Mouse (Mus musculus) mouse trophoblast stem cell (cell line): ENCODE measurements around the gene Nlrp6.

Source experiments
- in situ Hi-C, 2 experiments: fragments of 300-500 bp; cut with MseI, MboI; formaldehyde crosslinking; loops; 2 replicates in 1 of 2; 3 replicates in 1 of 2; pipeline ENCODE4 v1.15.1; 2025

Gene Nlrp6

DNA sequence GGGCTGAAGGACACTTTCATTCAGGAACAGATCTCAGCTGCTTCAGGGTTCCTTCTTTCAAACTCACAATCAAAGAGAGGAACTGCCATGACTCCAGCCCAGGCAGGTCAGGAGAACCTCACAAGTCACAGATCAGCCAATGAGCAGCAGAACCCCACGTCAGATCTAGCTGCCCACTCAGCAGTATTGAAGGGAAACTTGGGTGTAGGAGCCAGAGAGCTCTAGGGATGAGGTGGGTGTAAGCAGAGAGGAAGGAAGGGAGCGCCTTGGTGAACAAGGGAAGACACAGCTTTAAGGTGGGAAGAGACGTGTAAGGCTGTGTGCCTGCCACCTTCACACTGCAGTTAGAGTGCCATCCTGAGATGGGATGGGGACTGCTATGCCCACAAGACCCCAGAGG, 8.4 kb upstream of the Nlrp6 start:
- in situ Hi-C loops = no loop called here

DNA sequence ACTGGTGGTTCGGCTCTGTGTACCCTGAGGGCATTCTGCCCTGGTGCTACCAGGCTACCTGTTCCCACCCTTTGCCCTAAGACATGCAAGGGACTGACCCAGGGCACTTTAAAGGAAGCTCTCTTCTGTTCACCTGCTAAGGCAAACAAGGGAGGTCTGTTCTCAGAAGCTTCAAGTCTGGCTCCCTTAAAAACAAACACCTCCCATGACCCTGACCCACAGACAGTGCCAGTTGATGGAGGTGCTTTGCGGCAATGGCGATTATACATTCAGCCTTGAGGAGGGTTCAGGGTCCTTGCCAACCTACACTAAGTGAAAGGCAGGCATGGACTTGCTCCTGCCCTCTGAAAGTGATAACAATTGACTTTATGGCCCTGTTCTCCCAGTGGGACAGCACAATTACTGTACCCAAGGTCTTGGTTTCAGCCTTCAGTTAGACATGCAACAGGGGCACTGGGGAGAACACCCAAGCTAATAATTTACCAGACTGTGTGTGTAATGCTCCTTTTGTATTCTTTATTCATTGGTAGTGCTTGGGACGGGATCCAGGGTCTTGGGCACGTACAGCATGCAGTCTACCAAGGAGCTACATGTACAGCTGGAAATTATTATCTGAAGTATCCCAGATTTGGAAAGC, 7.7 kb upstream of the Nlrp6 start:
- in situ Hi-C loops = no loop called here

DNA sequence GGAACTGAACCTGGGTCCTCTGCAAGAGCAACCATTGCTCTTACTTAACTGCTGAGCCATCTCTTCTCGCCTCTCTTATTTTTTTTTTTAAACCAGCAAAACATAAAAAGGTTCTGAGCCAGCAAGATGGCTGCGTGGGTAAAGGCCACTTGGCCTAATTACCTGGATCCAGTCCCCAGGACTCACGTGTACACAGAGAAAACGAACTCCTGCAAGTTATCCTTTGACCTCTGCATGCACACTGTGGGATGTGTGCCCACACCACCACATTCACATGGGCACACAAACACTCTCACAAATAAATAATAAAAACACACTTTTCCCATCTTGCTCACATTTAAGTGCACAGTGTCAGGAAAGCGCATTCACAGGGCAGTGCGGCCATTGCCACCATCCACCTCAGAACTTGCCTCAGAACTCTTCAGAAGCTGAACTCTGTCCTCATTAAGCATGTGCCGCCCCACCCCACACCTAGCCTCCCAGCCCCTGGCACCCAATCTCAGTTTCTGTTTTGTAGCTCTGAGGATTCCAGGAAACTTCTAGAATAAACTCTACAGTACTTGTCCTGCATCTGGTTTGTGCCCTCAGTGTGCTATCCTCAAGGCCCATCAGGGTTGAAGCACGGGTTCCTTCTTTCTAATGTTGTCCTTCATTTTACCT, 6.5 kb upstream of the Nlrp6 start:
- in situ Hi-C loops = no loop called here

DNA sequence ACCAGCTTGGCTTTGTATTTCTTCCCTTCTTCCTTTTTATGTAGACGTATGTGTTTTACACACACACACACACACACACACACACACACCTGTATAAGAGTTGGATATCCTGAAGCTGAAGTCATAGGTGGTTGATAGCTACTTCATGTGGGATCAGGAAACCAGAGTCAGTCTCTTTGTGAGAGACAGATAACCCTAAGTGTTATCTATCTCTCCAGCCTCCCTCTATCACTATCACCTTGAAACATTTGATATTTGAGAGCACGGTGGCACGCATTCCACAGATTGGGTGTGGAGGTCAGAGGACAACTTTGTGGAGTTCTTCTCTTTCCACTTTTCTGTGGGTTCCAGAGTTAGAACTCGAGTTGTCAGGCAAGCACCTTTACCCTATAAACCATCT, 791 bp upstream of the Nlrp6 start:
- in situ Hi-C loops = no loop called here

DNA sequence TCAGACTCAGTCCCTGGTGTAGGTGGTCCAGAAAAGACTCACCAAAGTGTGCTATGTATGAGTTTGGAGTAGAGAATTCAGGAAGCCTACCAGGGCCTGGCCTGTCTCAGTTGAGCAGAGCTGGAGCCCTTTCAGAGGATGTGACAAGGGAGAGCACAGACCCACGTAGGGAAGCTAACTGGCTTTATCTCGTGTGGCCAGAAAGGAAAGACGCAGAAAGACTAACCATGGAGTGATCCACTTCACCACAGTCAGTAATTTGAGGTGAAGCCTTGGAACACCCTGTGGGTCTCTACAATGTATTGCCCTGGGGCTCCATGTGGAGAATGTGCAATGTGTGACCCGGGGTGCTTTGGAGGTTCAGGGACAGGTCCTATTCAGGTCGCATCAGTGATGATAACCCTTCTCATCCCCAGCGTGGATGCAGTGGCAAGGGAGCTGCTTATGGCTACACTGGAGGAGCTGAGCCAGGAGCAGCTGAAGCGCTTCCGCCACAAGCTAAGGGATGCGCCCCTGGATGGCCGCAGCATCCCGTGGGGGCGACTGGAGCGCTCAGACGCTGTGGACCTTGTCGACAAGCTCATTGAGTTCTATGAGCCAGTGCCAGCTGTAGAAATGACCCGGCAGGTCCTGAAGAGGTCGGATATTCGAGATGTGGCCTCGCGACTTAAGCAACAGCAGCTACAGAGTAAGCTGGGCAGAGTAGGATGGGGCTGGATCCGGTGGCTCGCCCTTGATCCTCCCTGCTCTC, 698 bp downstream of the Nlrp6 start:
- in situ Hi-C loops = no loop called here

DNA sequence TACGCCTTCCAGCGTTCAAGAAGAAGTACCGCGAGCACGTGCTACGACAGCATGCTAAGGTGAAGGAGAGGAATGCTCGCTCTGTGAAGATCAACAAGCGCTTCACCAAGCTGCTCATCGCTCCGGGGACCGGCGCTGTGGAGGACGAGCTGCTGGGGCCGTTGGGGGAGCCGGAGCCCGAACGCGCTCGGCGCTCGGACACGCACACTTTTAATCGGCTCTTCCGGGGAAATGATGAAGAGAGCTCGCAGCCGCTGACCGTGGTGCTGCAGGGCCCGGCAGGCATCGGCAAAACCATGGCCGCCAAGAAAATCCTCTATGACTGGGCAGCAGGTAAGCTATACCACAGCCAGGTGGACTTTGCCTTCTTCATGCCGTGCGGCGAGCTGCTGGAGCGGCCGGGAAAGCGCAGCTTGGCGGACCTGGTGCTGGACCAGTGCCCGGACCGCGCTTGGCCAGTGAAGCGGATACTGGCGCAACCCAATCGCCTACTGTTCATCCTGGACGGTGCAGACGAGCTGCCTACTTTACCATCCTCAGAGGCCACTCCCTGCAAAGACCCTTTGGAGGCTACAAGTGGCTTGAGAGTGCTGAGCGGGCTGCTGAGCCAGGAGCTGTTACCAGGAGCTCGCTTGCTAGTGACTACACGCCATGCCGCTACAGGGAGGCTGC, 1.8 kb downstream of the Nlrp6 start:
- in situ Hi-C loops = no loop called here

DNA sequence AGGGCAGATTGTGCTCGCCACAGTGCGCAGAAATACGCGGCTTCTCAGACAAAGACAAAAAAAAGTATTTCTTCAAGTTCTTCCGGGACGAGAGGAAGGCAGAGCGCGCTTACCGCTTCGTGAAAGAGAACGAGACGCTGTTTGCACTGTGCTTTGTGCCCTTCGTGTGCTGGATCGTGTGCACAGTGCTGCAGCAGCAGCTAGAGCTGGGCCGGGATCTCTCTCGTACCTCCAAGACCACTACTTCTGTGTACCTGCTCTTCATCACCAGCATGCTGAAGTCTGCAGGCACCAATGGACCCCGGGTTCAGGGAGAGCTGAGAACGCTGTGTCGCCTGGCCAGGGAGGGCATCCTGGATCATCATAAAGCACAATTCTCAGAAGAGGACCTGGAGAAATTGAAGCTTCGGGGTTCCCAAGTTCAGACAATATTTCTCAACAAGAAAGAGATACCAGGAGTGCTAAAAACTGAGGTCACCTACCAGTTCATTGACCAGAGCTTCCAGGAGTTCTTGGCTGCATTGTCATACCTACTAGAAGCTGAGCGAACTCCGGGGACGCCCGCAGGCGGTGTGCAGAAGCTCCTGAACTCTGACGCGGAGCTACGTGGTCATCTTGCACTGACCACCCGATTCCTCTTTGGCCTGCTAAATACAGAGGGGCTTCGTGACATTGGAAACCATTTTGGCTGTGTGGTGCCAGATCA, 2.5 kb downstream of the Nlrp6 start:
- in situ Hi-C loops = no loop called here

DNA sequence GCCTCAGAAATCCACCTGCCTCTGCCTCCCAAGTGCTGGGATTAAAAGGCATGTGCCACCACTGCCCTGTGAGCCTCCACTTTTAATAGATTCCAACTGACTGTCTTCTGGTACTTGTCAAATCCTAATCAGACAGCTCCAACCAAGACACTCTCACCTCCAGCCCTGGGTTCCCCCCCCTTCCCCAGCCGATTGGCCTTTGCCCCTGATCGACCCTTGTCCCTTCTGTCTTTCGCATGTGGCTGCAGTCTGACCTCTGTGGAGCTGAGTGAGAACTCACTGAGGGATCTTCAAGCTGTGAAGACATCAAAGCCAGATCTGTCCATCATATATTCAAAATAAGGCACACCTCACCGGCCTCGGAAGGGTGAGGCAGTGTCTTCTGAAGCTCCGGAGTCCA, 6.5 kb downstream of the Nlrp6 start:
- in situ Hi-C loops = no loop called here

DNA sequence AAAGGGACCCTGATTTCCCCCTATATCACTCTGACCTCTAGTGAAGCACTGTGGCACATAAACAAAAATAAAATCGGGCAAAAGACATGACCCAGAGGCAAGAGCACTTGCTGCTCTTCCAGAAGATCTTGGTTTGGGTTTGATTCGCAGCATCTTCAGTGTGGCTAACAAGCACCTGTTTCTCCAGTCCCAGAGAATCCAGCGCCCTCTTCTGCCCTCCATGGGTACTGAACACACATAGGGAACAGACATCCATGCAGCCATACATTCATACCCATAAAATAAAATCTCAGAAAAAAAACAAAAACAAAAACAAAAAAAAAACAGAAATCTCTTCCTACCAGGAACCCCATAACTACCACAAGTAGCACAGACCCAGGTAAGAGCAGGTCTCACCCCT, 17.7 kb downstream of the Nlrp6 start:
- in situ Hi-C loops = no loop called here

DNA sequence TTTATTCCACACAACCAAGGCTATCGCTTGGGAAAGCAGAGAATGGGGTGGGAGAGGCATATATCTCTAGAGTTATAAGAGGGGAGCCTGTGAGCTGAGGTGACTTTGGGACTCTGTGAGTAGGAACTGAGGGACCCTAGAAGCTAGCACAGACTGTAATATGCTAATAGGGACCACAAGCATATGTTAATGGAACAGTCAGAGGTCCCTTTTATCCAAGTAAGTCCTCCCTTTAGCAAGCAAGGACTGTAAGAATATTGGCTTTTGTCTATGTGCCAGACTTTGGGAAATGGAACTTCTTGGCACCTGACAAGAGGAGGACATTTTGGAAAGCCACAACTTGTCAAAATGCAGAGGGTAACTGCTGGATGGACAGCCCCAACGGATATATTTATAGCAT, 18.2 kb downstream of the Nlrp6 start:
- in situ Hi-C loops = no loop called here

DNA sequence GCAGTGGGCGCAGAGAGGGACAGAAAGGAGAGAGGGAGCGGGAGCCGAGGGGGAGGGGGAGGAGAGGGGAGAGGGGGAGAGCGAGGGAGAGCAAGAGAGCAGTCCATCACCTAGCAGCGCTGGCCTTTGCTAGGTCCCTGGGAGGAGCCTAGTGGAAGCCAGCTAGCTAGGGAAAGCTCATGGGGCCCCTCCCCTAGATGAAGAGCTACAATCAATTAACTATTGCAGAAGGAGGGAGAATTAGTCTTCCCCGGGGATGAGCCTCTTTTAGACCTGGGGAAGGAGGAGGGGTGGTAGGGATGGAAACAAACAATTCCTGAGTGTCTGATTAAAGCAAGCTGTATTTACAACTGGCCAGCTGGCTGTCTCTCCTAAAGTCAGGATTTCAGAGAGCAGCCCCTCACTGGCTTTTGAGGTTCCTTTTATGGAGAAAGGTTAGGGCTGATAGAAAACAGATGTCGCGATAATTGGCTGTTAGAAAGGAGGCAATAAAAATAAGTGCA, 19.0 kb downstream of the Nlrp6 start:
- in situ Hi-C loops = no loop called here

DNA sequence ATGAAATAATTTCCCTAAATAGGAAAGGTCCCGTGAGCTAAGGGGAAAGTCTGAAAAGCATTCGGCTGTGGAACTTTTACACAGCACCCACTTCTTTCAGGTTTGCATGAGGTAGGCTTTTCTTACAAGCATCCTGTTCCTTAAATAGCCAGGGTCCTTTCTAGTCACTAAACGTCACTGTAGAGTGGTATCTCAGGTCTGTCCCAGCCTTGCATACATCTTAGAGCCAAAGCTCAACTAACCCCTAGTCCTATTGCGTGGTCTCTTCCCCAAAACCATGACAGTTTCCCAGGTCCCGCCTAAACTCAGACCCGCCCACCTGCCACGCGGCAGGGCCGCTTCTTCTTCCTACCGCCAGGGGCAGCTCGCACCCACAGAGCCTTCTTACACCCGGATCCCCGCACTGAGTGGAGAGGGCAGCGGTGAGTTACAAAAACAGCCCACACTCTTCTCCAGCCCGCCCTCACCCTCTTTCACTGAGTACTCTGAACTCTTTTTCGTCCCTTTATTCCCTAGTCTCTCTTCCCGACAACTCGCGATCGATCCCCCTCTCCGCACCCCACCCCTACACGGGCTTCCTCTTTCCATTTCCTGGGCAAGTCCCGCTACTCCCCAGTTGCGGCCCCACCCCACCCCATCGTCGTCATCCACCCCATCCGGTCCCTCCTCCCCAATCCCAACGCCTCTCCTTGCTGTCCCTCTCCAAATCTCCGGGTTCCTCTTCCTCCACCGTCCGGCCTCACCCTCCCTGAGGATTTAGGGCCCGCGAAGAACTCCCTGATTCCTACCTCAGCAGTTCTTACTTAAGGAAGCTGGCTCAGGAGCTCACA, 20.7 kb downstream of the Nlrp6 start, which contains the start of gene Pgghg:
Pgghg (plus strand) TSS at position 170 of the 830 bp plus-strand sequence.
- in situ Hi-C loops = no loop called here

DNA sequence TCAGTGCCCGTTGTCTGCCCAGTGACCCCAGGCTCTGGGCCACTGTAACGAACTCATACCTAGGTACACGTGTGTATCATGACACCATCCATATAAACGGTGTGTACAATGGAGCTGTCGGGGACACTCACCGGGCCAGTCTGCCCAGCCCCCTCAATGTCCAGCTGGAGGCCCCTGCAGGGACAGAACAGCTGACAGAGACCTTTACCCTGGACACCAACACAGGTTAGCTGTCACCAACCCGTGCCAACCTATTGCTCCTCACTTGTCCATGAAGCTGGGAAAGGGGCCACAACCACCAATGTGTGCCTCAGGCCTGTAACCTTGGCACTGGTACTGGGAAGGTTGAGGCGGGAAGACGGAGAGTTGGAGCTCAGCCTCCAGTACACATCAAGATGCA, 21.6 kb downstream of the Nlrp6 start:
- in situ Hi-C loops = no loop called here

DNA sequence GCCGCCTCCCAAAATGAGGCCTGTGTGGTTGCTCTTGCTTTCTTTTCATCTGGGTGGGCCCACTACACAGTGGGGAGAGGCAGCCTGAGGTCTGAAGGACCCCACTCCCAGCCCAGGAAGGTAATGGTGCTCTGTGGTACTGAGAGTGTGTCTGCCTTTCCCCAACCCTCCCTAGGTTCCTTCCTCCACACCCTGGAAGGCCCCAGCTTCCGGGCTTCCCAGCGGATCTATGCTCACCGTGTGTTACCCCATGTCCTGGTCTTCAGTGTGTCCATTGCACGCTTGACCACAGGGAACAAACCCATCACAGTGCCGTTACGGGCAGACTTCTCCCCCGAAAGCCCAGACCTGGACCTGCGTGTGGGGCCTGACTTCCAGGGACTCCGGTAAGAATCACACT, 22.1 kb downstream of the Nlrp6 start:
- in situ Hi-C loops = no loop called here

DNA sequence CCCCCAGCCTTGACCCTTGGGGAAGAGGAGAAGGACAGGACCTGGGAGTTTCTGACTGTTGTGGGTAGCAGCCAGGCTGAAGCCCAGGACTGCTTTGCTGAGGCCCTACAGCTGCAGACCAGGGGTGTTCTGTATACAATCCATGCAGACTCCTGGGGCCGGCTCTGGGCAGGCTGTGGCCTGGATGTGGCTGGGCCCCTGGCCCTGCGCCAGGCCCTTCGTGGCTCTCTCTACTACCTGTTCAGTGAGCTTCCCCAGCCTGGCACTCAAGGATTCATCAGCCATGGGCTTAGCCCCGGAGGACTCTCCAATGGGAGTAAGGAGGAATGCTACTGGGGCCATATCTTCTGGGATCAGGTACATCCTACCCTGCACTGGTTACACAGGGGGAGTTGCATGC, 22.7 kb downstream of the Nlrp6 start:
- in situ Hi-C loops = no loop called here

DNA sequence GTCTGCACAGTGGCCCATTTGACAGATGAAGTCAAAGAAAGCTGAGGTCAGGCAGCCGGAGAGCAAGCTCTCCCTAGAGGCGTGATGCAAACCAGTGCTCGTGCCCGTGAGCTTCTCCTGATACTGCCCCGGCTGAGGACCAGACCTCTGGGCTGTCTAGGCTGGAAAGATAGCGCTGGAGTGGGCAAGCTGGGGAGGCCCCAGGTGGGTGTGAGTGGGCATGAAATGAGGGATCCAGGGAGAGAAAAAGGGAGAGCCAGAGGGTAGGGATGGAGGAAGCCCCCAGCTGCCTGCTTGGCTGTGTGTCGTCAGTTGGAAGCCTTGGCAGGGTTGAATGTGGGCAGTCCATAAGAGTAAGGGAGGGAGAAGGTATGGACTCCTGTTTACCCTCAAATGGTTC, 23.5 kb downstream of the Nlrp6 start:
- in situ Hi-C loops = no loop called here

DNA sequence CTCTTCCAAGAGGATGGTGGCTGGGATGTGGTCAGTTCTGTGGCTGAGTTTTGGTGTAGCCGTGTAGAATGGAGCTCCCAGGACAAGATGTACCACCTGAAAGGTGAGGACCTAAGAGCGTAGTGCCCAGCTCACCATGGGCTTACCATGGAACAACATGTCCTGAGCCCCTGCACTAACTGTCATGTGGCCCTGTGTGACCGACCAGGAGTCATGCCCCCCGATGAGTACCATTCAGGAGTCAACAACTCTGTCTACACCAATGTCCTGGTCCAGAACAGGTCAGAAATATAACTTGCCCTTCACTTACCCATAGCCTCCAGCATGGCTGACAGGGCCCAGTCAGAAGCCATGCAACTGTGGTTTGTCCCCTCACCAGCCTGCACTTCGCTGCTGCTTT, 24.5 kb downstream of the Nlrp6 start:
- in situ Hi-C loops = no loop called here

DNA sequence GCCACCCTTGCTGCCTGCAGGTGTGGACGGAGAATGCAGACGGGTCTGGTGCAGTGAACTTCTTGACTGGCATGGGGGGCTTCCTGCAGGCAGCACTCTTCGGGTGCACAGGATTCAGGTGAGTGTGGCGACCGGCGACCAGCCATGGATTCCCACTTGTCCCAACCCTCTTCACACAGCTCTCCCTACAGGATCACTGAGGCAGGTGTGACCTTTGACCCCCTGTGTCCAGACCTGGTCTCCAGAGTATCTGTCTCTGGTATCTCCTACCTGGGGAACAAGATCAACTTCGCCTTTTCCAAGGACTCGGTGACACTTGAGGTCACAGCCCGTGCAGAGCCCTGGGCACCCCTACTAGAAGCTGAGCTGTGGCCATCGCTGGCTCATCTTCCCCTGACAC, 25.6 kb downstream of the Nlrp6 start:
- in situ Hi-C loops = no loop called here

DNA sequence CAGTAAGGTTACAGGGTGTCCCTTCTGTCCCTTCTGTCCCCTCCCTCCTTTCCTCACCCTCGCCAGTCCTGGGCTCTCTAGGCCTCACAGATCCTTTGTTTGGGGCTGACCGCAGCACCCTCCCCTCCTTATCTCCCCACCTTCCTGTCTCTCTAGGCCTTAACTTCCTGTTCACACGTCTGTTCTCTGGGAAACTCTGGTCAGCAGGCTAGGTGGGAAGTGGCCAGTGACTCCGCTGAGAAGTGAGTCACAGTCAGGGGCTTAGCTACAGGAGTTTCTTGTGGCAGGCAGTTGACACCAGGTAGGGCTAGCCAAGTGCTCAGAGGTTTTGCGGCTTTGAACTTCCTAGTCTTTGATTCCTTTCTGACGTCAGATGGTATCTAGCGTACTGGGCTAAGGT, 26.3 kb downstream of the Nlrp6 start:
- in situ Hi-C loops = no loop called here

DNA sequence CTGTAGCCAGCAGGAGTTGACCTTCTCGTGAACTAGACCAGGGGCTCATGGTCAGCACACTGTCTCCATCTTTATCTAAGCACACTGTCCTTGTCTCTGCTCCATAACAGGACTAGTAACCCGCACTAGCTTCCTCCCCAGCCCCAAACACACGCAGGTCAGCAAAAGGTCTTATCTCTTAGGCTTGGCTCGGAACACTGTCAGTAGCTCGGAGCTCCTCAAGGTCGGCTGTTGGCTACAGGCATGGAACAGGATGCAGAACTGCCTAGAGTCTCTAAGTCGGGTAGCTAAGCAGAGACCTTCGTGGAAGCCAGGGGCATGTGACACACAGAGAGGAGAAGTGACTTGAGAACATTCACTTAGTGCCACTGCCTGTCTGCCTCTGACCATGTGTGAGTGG, 27.5 kb downstream of the Nlrp6 start:
- in situ Hi-C loops = no loop called here

DNA sequence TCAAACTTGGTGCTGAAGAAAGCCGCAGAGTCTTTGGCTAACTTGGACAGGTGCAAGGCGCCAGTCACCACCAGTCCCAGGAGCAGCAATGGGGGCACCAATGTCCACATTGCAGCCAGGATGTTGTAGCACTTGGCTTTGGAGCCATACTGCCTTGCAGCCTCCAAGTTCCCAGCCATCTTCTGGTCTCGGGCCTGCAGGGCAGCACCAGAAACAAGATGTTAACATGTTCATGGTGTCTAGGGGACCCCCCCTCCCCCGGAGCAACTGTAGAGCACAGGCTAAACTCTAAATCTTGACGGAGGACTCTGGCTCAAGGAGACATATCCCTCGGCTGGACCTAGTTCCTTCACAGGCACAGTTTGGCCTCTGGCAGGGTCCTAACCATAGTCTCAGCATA, 28.6 kb downstream of the Nlrp6 start:
- in situ Hi-C loops = no loop called here
